Mouse (Mus musculus) adrenal gland, postnatal 36 days (tissue): ENCODE measurements around the gene Kcnc1. TPM values are rescaled to one million over a fixed set of nuclear protein-coding genes. Genes with fewer than 3 reads are reported as not detected.
A peak's percentile ranks its signal among the peaks of the same experiment; 100 is the strongest.

Experiments used
- DNase-seq, 2 experiments: peaks; one replicate each; pipeline ENCODE4 v3.0.0; 2021; ENCODE audit warnings: mixed read lengths in 1 of 2
- total RNA-seq, 2 experiments: library from RNA; stranded (reverse); gene quantifications; 2 replicates each; pipeline ENCODE4 v1.2.3; 2021

Gene Kcnc1
- total RNA-seq, 2 experiments from 2014 or later: 0.13 to 0.16 TPM

- DNase-seq: no peak
Observed at GRCm38 (mm10) chr7:46421535-46421934, 25.2 kb downstream of the Kcnc1 start.

GRCm38 (mm10) chr7:46422052-46422763 lies 25.9 kb downstream of the Kcnc1 start:
- no peak for DNase-seq

GRCm38 (mm10) chr7:46422764-46423412 lies 26.6 kb downstream of the Kcnc1 start:
- DNase-seq: peak; percentile 67 to 80

- DNase-seq: no peak
Observed at GRCm38 (mm10) chr7:46423951-46424350, 27.7 kb downstream of the Kcnc1 start.

GRCm38 (mm10) chr7:46425012-46425411 lies 28.7 kb downstream of the Kcnc1 start:
- DNase-seq: no peak

GRCm38 (mm10) chr7:46433874-46434273 lies 37.6 kb downstream of the Kcnc1 start:
- no peak for DNase-seq

GRCm38 (mm10) chr7:46435833-46436232 lies 39.5 kb downstream of the Kcnc1 start:
- no peak for DNase-seq

- DNase-seq: no peak
Observed at GRCm38 (mm10) chr7:46438537-46439141, 42.3 kb downstream of the Kcnc1 start.

- peak; percentile 55 to 76 for DNase-seq
Observed at GRCm38 (mm10) chr7:46443163-46443562, 46.9 kb downstream of the Kcnc1 start.

GRCm38 (mm10) chr7:46445896-46446295 lies 49.6 kb downstream of the Kcnc1 start:
- DNase-seq: no peak

- no peak for DNase-seq
Observed at GRCm38 (mm10) chr7:46447473-46448165, 51.3 kb downstream of the Kcnc1 start.

- DNase-seq: no peak
Observed at GRCm38 (mm10) chr7:46448922-46449645, 52.8 kb downstream of the Kcnc1 start.

- DNase-seq: no peak
Observed at GRCm38 (mm10) chr7:46453930-46454679, 57.8 kb downstream of the Kcnc1 start.

GRCm38 (mm10) chr7:46457889-46458288 lies 61.6 kb downstream of the Kcnc1 start:
- DNase-seq: no peak

- no peak for DNase-seq
Observed at GRCm38 (mm10) chr7:46459200-46459599, 62.9 kb downstream of the Kcnc1 start.

GRCm38 (mm10) chr7:46459605-46460245 lies 63.4 kb downstream of the Kcnc1 start:
- no peak for DNase-seq

- no peak for DNase-seq
Observed at GRCm38 (mm10) chr7:46462287-46462686, 66.0 kb downstream of the Kcnc1 start.

- DNase-seq: no peak
Observed at GRCm38 (mm10) chr7:46463136-46463535, 66.8 kb downstream of the Kcnc1 start.

- DNase-seq: no peak
Observed at GRCm38 (mm10) chr7:46466422-46466981, 70.2 kb downstream of the Kcnc1 start.

GRCm38 (mm10) chr7:46469542-46469941 lies 73.2 kb downstream of the Kcnc1 start:
- no peak for DNase-seq
